Mouse (Mus musculus): ENCODE data around the gene Dnajb1. TPM values are rescaled to one million over a fixed set of nuclear protein-coding genes. Genes with fewer than 3 reads are reported as not detected.
A peak's percentile ranks its signal among the peaks of the same experiment; 100 is the strongest.

Gene Dnajb1
- polyA plus RNA-seq, 1 experiment from 2014 or later, result 61.1 TPM

DNA sequence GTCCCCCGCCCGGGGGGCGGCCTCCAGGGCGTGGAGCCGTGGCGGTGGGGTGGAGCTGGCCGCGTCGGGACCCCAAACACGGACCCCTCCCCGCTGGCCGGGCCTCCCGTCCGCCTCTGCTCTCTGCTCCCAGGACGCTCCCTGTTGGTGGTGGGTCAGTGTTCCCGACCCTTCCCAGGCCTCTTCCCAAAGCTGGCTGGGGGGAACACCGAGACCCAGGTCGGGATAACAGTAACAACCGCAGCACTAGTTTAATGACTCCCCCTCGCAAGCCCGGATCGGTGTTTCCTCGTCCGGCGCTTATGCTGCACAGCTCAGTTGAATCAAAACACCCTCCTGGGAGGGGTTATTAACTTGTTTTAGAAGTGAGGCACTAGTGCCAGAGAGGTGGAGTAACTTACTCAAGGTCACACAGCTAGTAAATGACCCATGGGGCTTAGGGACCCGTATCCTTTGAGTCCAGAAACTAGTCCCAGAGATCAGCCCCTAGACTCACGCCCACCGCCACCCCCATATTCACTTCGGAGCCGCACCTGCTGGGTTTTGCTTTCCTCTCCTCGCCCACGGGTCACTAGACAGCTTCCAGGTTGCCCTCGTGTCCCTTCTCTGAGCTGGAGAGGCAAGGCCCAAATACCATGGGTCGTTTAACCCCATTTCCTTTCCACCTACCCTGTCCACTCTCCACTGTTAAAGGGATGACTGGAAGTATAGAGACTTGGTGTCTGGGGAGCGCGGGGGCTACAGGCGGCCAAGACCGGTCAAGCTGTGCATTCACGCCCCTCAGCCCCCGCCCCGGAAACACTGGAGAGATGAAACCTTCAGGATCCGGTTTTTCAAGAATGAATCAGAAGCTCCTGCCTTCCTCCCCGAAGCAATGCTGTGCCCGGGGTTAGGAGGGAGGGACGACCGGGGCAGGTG is 45.0 kb downstream of the Dnajb1 start:
- peak overlapping the region; percentile 92 for H3K4me2 ChIP-seq
- WGBS, result 4% methylated on average over 46 of the region's 46 CpGs
- peak overlapping the region; percentile 9; the same call in 1 of the 2 replicates for H3K27ac ChIP-seq (ENCODE audit: low read depth, low read length)
- H3K4me3 ChIP-seq (ENCODE audit: low read depth, low read length), result peak overlapping the region; percentile 72
- H3K4me1 ChIP-seq (ENCODE audit: control insufficient read depth, insufficient read depth, low read length), result peaks cover 14% of the 10 kb centered on the region
- no peak for DNase-seq (ENCODE audit: low spot score, missing footprints)
- no peaks in the 10 kb centered on the region for H3K27me3 ChIP-seq (ENCODE audit: control insufficient read depth, insufficient read depth, low read length)
- H3K9me3 ChIP-seq (ENCODE audit: control insufficient read depth, low read length), result no peaks in the 10 kb centered on the region
- no peaks in the 10 kb centered on the region for H3K36me3 ChIP-seq (ENCODE audit: control insufficient read depth, insufficient read depth, low read length)
- ATAC-seq (ENCODE audit: low FRiP score), result peak; percentile 0; the same call in 1 of the 2 replicates
- H3K9ac ChIP-seq (ENCODE audit: low read length), result peak overlapping the region; percentile 88

DNA sequence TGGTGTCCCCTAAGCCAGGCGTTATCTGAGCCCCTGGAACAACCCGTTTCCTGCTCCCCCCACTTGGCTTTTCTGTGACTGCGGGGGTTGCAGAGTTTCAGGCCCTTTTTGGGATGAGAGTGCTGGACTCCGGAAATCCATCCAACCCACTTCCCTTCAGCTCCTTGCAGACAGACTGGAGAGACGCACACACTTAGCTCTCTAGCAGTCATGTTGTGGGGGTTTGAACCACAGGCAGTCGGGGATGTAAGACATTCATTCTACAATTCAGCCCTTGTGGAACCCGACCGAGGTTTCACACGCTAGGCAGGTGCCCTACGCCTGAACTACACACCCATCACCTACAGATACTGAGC is 45.6 kb downstream of the Dnajb1 start:
- Histone ChIP-seq H3K4me2 (peak overlapping the region; percentile 92), H3K9me3 (ENCODE audit: control insufficient read depth, low read length) (no peaks in the 10 kb centered on the region), H3K27ac (ENCODE audit: low read depth, low read length) (no peak overlapping the region), H3K4me1 (ENCODE audit: control insufficient read depth, insufficient read depth, low read length) (peaks cover 14% of the 10 kb centered on the region), H3K36me3 (ENCODE audit: control insufficient read depth, insufficient read depth, low read length) (no peaks in the 10 kb centered on the region), H3K4me3 (ENCODE audit: low read depth, low read length) (peak overlapping the region; percentile 72), H3K9ac (ENCODE audit: low read length) (peak overlapping the region; percentile 88), H3K27me3 (ENCODE audit: control insufficient read depth, insufficient read depth, low read length) (no peaks in the 10 kb centered on the region)
- 54% methylated on average over 10 of the region's 10 CpGs for whole genome bisulfite sequencing
- DNase-seq (ENCODE audit: low spot score, missing footprints) (no peak), ATAC-seq (ENCODE audit: low FRiP score) (no peak)

DNA sequence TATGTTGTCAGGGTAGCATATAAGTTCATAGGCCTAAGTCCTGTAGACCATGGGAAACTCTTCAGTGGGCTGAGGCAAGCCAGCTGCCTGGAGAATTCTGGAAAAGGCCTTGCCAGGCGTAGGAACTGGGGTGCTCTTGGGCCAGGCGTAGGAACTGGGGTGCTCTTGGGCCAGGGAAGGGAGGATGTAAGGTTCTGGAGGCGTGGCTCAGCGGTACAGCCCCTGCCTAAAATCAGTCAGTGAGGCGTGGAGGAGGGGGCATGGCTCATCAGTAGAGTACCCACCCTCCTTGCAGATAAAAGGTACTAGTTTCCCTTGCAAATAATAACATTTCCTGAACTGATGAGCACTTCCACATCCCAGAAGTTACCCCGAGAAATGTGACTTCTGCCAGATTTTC is 46.7 kb downstream of the Dnajb1 start:
- ATAC-seq (ENCODE audit: low FRiP score), result no peak
- Histone ChIP-seq H3K4me1 (ENCODE audit: control insufficient read depth, insufficient read depth, low read length) (peaks cover 14% of the 10 kb centered on the region), H3K4me2 (no peak overlapping the region), H3K9me3 (ENCODE audit: control insufficient read depth, low read length) (no peaks in the 10 kb centered on the region), H3K9ac (ENCODE audit: low read length) (no peak overlapping the region), H3K27ac (ENCODE audit: low read depth, low read length) (no peak overlapping the region), H3K27me3 (ENCODE audit: control insufficient read depth, insufficient read depth, low read length) (no peaks in the 10 kb centered on the region), H3K4me3 (ENCODE audit: low read depth, low read length) (no peak overlapping the region), H3K36me3 (ENCODE audit: control insufficient read depth, insufficient read depth, low read length) (no peaks in the 10 kb centered on the region)
- no peak for DNase-seq (ENCODE audit: low spot score, missing footprints)
- WGBS, result 92% methylated on average over 6 of the region's 6 CpGs

DNA sequence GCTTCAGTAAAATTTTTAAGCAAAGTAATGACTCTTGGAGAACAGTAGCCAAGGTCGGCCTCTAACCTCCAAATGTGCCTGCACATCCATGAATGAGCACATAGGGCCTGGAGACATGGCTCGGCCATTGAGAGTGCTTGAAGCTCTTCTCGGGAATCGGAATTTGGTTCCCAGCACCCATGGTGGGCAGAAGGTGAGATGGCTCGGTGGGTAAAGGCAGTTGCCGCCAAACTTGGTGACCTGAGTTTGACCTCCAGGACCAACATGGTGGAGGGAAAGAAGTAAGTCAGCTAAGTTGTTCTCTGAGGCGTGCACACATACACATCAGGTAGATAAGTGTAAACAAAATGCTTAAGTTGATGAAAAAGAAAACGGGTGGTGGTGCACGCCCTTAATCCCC is 48.0 kb downstream of the Dnajb1 start:
- peaks cover 25% of the 10 kb centered on the region for H3K4me1 ChIP-seq (ENCODE audit: control insufficient read depth, insufficient read depth, low read length)
- H3K27me3 ChIP-seq (ENCODE audit: control insufficient read depth, insufficient read depth, low read length), result no peaks in the 10 kb centered on the region
- H3K9ac ChIP-seq (ENCODE audit: low read length), result no peak overlapping the region
- H3K36me3 ChIP-seq (ENCODE audit: control insufficient read depth, insufficient read depth, low read length), result no peaks in the 10 kb centered on the region; the same call in 1 of the 2 replicates
- H3K9me3 ChIP-seq (ENCODE audit: control insufficient read depth, low read length), result no peaks in the 10 kb centered on the region
- WGBS, result 92% methylated on average over 9 of the region's 9 CpGs
- DNase-seq (ENCODE audit: low spot score, missing footprints) (no peak), ATAC-seq (ENCODE audit: low FRiP score) (no peak)
- H3K4me3 ChIP-seq (ENCODE audit: low read depth, low read length), result no peak overlapping the region
- no peak overlapping the region for H3K27ac ChIP-seq (ENCODE audit: low read depth, low read length)
- H3K4me2 ChIP-seq, result no peak overlapping the region

DNA sequence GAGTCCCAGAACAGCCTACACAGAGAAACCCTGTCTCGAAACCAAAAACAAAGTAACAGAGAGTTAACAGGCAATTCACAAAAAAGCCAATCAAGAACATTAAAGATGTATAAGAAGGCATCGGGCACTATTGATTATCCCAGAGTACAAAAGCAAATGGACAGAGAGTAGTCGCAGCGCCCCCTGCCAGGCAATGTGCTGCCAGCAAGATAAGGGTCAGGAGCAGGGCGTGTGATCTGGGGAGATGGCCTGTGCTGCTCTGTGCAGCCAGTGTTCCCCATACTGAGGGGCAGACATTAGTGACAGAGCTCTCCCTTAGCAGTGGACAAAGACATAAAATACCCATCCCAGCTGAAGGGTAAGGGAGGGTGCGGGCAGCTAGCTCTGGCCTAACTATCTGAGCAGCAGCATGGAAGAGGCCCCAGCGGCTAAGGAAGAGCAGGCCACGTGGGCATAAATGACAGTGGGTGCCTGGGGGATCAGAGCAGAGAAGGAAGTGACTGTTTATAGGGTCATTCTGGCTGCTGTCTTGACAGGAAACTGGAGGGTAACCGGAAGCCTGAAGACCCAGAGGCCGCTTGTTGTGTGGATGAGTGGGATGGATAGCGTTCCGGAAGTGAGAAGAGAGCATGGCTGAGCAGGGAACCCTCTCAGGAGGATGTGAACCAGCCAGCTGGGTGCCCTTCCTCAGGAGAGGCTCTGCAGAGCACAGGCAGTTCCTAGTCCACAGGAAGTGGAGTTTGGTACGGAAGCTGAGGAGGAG is 48.7 kb downstream of the Dnajb1 start:
- Histone ChIP-seq H3K9ac (ENCODE audit: low read length) (no peak overlapping the region), H3K27ac (ENCODE audit: low read depth, low read length) (no peak overlapping the region), H3K4me2 (no peak overlapping the region), H3K36me3 (ENCODE audit: control insufficient read depth, insufficient read depth, low read length) (no peaks in the 10 kb centered on the region; the same call in 1 of the 2 replicates), H3K4me3 (ENCODE audit: low read depth, low read length) (no peak overlapping the region), H3K4me1 (ENCODE audit: control insufficient read depth, insufficient read depth, low read length) (peaks cover 30% of the 10 kb centered on the region), H3K27me3 (ENCODE audit: control insufficient read depth, insufficient read depth, low read length) (no peaks in the 10 kb centered on the region), H3K9me3 (ENCODE audit: control insufficient read depth, low read length) (no peaks in the 10 kb centered on the region)
- no peak for ATAC-seq (ENCODE audit: low FRiP score)
- 79% methylated on average over 13 of the region's 13 CpGs for WGBS
- DNase-seq (ENCODE audit: low spot score, missing footprints), result no peak

DNA sequence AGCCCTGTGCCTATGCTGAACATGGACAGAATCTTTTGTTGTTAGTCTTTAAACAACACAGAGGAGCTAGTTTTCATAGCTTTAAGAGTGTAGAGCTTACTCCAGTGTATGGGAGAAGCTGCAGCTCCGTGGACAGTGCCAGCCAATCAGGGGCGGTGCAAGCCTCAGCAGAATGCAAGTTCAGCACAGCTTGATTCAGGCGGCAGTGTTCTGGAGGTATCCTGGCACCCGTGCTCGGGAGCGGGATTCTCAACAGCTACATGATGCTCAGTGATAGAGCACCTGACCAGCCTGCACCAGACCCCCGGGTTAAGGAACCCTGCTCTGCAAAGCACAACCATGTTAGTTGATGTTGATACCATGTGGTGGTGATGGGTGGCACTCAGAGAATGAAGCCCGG is 52.6 kb downstream of the Dnajb1 start:
- ATAC-seq (ENCODE audit: low FRiP score) (no peak), DNase-seq (ENCODE audit: low spot score, missing footprints) (no peak)
- H3K27ac ChIP-seq (ENCODE audit: low read depth, low read length), result no peak overlapping the region

DNA sequence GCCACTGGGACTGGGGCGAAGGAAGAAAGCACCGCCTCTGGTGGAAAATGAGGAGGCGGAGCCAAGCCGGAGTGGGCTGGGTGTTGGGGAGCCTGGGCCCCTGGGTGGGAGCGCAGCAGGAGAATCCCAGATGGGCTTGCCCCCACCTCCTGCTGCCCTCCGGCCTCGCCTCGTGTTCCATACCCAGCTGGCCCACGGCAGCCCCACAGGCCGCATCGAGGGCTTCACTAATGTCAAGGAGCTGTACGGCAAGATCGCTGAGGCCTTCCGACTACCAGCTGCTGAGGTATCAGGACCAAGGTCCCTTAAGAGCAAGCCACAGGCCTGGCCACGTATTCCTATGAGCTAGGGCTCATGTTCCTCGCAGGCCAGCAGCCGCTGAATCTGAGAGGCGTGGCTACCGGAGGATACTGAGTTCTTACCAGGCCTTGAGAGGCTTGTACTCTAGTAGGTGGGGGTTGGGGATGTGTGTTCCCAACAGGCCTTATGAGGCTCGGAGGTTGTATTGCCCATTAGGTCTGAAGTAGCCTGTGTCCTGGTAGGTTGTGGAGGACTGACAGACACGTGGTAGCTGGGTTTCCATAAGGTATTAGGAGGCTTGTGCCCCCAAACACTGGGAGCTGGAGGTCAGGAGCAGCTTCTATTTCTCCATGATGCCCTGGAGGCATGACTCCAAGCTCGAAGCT is 53.1 kb downstream of the Dnajb1 start:
- no peak overlapping the region; the same call in 1 of the 2 replicates for H3K9ac ChIP-seq (ENCODE audit: low read length)
- no peak overlapping the region for H3K4me3 ChIP-seq (ENCODE audit: low read depth, low read length)
- no peak overlapping the region for H3K27ac ChIP-seq (ENCODE audit: low read depth, low read length)

More for the DNA sequence above, 52.6 kb downstream of the Dnajb1 start:
- Histone ChIP-seq H3K4me1 (ENCODE audit: control insufficient read depth, insufficient read depth, low read length) (peaks cover 17% of the 10 kb centered on the region), H3K9me3 (ENCODE audit: control insufficient read depth, low read length) (no peaks in the 10 kb centered on the region), H3K4me3 (ENCODE audit: low read depth, low read length) (no peak overlapping the region), H3K36me3 (ENCODE audit: control insufficient read depth, insufficient read depth, low read length) (no peaks in the 10 kb centered on the region; the same call in 1 of the 2 replicates), H3K4me2 (no peak overlapping the region), H3K27me3 (ENCODE audit: control insufficient read depth, insufficient read depth, low read length) (no peaks in the 10 kb centered on the region), H3K9ac (ENCODE audit: low read length) (no peak overlapping the region; the same call in 1 of the 2 replicates)
- WGBS, result 6% methylated on average over 8 of the region's 8 CpGs

More for the DNA sequence above, 53.1 kb downstream of the Dnajb1 start:
- Histone ChIP-seq H3K9me3 (ENCODE audit: control insufficient read depth, low read length) (no peaks in the 10 kb centered on the region), H3K4me2 (peak overlapping the region; percentile 8; the same call in 1 of the 2 replicates), H3K4me1 (ENCODE audit: control insufficient read depth, insufficient read depth, low read length) (peaks cover 17% of the 10 kb centered on the region), H3K36me3 (ENCODE audit: control insufficient read depth, insufficient read depth, low read length) (no peaks in the 10 kb centered on the region; the same call in 1 of the 2 replicates), H3K27me3 (ENCODE audit: control insufficient read depth, insufficient read depth, low read length) (no peaks in the 10 kb centered on the region)
- ATAC-seq (ENCODE audit: low FRiP score) (0 out of 2 replicates have a peak, but pooled peaks have one; percentile 6), DNase-seq (ENCODE audit: low spot score, missing footprints) (no peak)
- WGBS, result 18% methylated on average over 22 of the region's 22 CpGs

All from midbrain, embryonic 11.5 days (tissue).